Mouse (Mus musculus) liver, adult 2 months (tissue): ENCODE data around the gene Syn3.

Source experiments
- CTCF ChIP-seq: fragments of 200-500 bp; IDR thresholded peaks from 2 replicates; pipeline ENCODE4 v1.5.1; 2011; ENCODE audit warnings: low read depth, low read length, control low read depth
- POLR2A ChIP-seq: fragments of 200-500 bp; IDR thresholded peaks from 2 replicates; pipeline ENCODE4 v1.6.1; 2011; ENCODE audit warnings: low read length, control low read depth; ENCODE audit not compliant: insufficient read depth; ENCODE audit errors: extremely low read depth

GRCm38 (mm10) chr10:86182183-86182805 lies 316.4 kb downstream of the Syn3 start:
- TF ChIP-seq CTCF (peak; percentile 82), POLR2A (no peak)
